Mouse (Mus musculus): ENCODE measurements around the gene Coasy. TPM values are rescaled to one million over a fixed set of nuclear protein-coding genes. Genes with fewer than 3 reads are reported as not detected.

Gene Coasy
- total and polyA plus RNA-seq, 3 experiments, result 15.8 to 22.1 (median 17.5) TPM

- peak overlapping the region; percentile 84 for H3K4me3 ChIP-seq
- no peak for DNase-seq
- under 1% methylated on average over 36 of the region's 36 CpGs for WGBS
- H3K9ac ChIP-seq (ENCODE audit: low read depth, low read length), result peak overlapping the region; percentile 92
- H3K27ac ChIP-seq, result peak overlapping the region; percentile 70
- no peaks in the 10 kb centered on the region for H3K27me3 ChIP-seq (ENCODE audit: control insufficient read depth, insufficient read depth, low read length)
- H3K36me3 ChIP-seq (ENCODE audit: control insufficient read depth, insufficient read depth, low read length), result no peaks in the 10 kb centered on the region
- H3K4me1 ChIP-seq (ENCODE audit: control insufficient read depth, insufficient read depth, low read length), result peaks cover 3% of the 10 kb centered on the region
- H3K79me2 ChIP-seq (replicated peaks; ENCODE audit: control insufficient read depth, insufficient read depth, low read length), result no peaks in the 10 kb centered on the region
- intact Hi-C loops (cut with DNase I), result no loop called here
- TF ChIP-seq EP300 (IDR thresholded peaks at IDR 0.05; ENCODE audit: insufficient read depth, low read depth, low read length), result no peak
- no peak for TF ChIP-seq CTCF (IDR thresholded peaks at IDR 0.05)
- TF ChIP-seq POLR2A (IDR thresholded peaks at IDR 0.05; ENCODE audit: insufficient read depth, low read depth, low read length), result no peak
Measured at GRCm38 (mm10) chr11:101070189-101070527, 12.2 kb upstream of the Coasy start.

GRCm38 (mm10) chr11:101070987-101071386 is 11.4 kb upstream of the Coasy start:
- H3K9ac ChIP-seq (ENCODE audit: low read depth, low read length), result no peak overlapping the region
- H3K27me3 ChIP-seq (ENCODE audit: control insufficient read depth, insufficient read depth, low read length), result no peaks in the 10 kb centered on the region
- no peak overlapping the region for H3K27ac ChIP-seq
- no peaks in the 10 kb centered on the region for H3K36me3 ChIP-seq (ENCODE audit: control insufficient read depth, insufficient read depth, low read length)
- no peak overlapping the region for H3K4me3 ChIP-seq
- intact Hi-C loops (cut with DNase I), result no loop called here
- H3K79me2 ChIP-seq (replicated peaks; ENCODE audit: control insufficient read depth, insufficient read depth, low read length), result no peaks in the 10 kb centered on the region
- no peak for DNase-seq
- H3K4me1 ChIP-seq (ENCODE audit: control insufficient read depth, insufficient read depth, low read length), result peaks cover 3% of the 10 kb centered on the region
- no peak for TF ChIP-seq EP300 (IDR thresholded peaks at IDR 0.05; ENCODE audit: insufficient read depth, low read depth, low read length)
- TF ChIP-seq POLR2A (IDR thresholded peaks at IDR 0.05; ENCODE audit: insufficient read depth, low read depth, low read length), result no peak
- no peak for TF ChIP-seq CTCF (IDR thresholded peaks at IDR 0.05)
- WGBS, result 70% methylated on average over 6 of the region's 6 CpGs

DNA sequence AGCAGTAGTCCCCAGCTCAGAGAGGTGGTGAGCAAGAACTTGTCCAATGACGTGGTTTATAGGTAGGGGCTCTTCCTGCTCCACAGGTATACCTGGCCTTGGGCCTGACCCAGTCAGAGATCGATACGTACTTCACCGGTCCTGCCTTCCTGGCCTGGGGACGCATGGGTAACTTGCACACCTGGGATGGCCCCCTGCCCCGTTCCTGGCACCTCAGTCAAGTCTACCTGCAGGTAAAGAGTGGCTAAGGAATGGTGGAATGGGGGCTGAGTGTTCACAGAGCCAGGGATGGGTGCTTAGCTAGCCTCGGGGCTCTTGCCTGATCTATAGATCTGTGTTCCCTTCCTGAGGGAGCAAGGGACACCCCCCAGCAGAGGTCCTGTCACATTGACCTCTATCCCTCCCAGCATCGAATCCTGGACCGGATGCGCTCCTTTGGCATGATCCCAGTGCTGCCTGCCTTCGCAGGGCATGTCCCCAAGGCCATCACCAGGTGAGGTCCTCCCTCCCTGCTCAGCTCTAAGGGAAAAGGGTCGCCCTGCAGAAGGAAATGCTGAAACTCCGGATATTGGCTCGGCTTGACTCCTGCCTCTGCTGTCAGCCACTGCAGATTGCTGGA is 10.4 kb upstream of the Coasy start:
- no peaks in the 10 kb centered on the region for H3K27me3 ChIP-seq (ENCODE audit: control insufficient read depth, insufficient read depth, low read length)
- H3K27ac ChIP-seq, result no peak overlapping the region
- H3K79me2 ChIP-seq (replicated peaks; ENCODE audit: control insufficient read depth, insufficient read depth, low read length), result no peaks in the 10 kb centered on the region
- 79% methylated on average over 14 of the region's 14 CpGs for WGBS
- TF ChIP-seq CTCF (IDR thresholded peaks at IDR 0.05), result no peak
- no peak for TF ChIP-seq POLR2A (IDR thresholded peaks at IDR 0.05; ENCODE audit: insufficient read depth, low read depth, low read length)
- TF ChIP-seq EP300 (IDR thresholded peaks at IDR 0.05; ENCODE audit: insufficient read depth, low read depth, low read length), result no peak
- DNase-seq, result no peak
- intact Hi-C loops (cut with DNase I), result no loop called here
- no peak overlapping the region for H3K9ac ChIP-seq (ENCODE audit: low read depth, low read length)
- H3K36me3 ChIP-seq (ENCODE audit: control insufficient read depth, insufficient read depth, low read length), result no peaks in the 10 kb centered on the region
- H3K4me1 ChIP-seq (ENCODE audit: control insufficient read depth, insufficient read depth, low read length), result peaks cover 2% of the 10 kb centered on the region
- H3K4me3 ChIP-seq, result no peak overlapping the region

DNA sequence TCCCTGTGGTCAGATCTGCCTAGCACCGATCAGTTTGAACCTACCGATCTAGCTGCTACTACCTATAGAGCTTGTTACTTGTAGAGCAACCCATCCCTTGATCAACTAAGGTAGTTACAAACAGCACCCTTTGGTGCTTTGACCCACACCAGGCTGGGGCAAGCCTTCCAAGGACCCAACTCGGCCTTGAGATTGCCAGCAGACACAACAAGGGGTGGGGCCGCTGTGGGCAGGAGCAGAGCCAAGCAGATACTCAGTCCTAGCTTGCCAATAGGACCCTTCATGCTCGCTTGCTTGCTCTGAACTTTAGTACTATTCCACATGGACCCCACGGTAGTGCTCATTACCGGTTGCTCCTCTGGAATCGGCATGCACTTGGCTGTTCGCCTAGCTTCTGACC is 4.2 kb upstream of the Coasy start, which contains the start of gene Hsd17b1:
Gene Hsd17b1, plus strand, starts transcription at position 291 of the 400 bp plus-strand sequence.
- TF ChIP-seq POLR2A (IDR thresholded peaks at IDR 0.05; ENCODE audit: insufficient read depth, low read depth, low read length) (no peak), CTCF (IDR thresholded peaks at IDR 0.05) (no peak)
- H3K79me2 ChIP-seq (replicated peaks; ENCODE audit: control insufficient read depth, insufficient read depth, low read length), result no peaks in the 10 kb centered on the region
- WGBS, result 77% methylated on average over 9 of the region's 9 CpGs
- no peak within 1 kb of the TSS for H3K4me3 ChIP-seq
- no peaks in the 10 kb centered on the region for H3K36me3 ChIP-seq (ENCODE audit: control insufficient read depth, insufficient read depth, low read length)
- peaks cover 4% of the 10 kb centered on the region for H3K4me1 ChIP-seq (ENCODE audit: control insufficient read depth, insufficient read depth, low read length)
- no peak for DNase-seq
- H3K27me3 ChIP-seq (ENCODE audit: control insufficient read depth, insufficient read depth, low read length), result peaks cover 2% of the 10 kb centered on the region; the same call in 1 of the 2 replicates
- intact Hi-C loops (cut with DNase I), result no loop called here
- H3K9ac ChIP-seq (ENCODE audit: low read depth, low read length), result no peak within 1 kb of the TSS
- no peak within 1 kb of the TSS for H3K27ac ChIP-seq

DNA sequence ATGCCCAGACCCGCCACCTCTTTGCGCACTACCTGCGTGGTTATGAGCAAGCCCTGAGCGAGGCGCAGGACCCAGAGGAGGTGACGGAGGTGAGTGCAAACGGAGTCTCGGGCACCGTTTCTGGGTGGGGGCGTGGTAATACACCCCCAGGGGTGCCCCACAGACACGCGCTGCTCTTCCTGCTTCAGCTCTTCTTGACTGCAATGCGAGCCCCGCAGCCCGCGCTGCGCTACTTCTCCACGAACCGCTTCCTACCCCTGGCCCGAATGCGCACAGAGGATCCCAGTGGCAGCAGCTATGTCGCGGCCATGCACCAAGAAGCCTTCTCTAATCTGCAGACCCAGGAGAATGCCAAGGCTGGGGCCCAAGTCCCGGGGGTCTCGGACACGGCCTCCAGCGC is 2.6 kb upstream of the Coasy start:
- DNase-seq, result no peak
- no peak overlapping the region for H3K27ac ChIP-seq
- no peak overlapping the region for H3K4me3 ChIP-seq
- no peak for TF ChIP-seq EP300 (IDR thresholded peaks at IDR 0.05; ENCODE audit: insufficient read depth, low read depth, low read length)
- TF ChIP-seq POLR2A (IDR thresholded peaks at IDR 0.05; ENCODE audit: insufficient read depth, low read depth, low read length), result no peak
- no peak for TF ChIP-seq CTCF (IDR thresholded peaks at IDR 0.05)
- intact Hi-C loops (cut with DNase I), result no loop called here
- 32% methylated on average over 27 of the region's 27 CpGs for WGBS
- no peaks in the 10 kb centered on the region for H3K79me2 ChIP-seq (replicated peaks; ENCODE audit: control insufficient read depth, insufficient read depth, low read length)
- peaks cover 2% of the 10 kb centered on the region; the same call in 1 of the 2 replicates for H3K27me3 ChIP-seq (ENCODE audit: control insufficient read depth, insufficient read depth, low read length)
- H3K36me3 ChIP-seq (ENCODE audit: control insufficient read depth, insufficient read depth, low read length), result no peaks in the 10 kb centered on the region
- H3K9ac ChIP-seq (ENCODE audit: low read depth, low read length), result no peak overlapping the region
- peaks cover 7% of the 10 kb centered on the region for H3K4me1 ChIP-seq (ENCODE audit: control insufficient read depth, insufficient read depth, low read length)

DNA sequence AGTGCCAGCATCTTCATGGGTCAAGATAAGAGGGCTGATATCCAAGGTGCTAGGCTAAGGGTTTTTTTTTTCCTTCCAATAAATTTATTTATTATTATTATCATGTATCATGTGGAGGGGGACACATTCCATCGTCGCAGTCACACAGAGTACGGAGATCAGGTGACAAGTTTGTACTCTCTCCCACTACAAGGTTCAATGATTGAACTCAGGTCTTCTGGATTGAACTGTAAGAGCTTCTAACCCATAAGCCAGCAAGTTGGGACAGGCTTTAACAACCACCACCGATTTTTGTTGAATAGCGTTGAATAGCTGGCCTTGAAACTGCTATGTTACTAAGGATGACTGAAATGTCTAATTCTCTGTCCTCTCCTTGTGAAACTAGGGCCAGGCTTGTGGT is 1.9 kb upstream of the Coasy start:
- Histone ChIP-seq H3K9ac (ENCODE audit: low read depth, low read length) (no peak overlapping the region), H3K27ac (no peak overlapping the region), H3K27me3 (ENCODE audit: control insufficient read depth, insufficient read depth, low read length) (peaks cover 2% of the 10 kb centered on the region; the same call in 1 of the 2 replicates), H3K36me3 (ENCODE audit: control insufficient read depth, insufficient read depth, low read length) (no peaks in the 10 kb centered on the region), H3K4me1 (ENCODE audit: control insufficient read depth, insufficient read depth, low read length) (peaks cover 7% of the 10 kb centered on the region), H3K4me3 (no peak overlapping the region), H3K79me2 (replicated peaks; ENCODE audit: control insufficient read depth, insufficient read depth, low read length) (no peaks in the 10 kb centered on the region)
- no peak for DNase-seq
- intact Hi-C loops (cut with DNase I), result no loop called here
- TF ChIP-seq POLR2A (IDR thresholded peaks at IDR 0.05; ENCODE audit: insufficient read depth, low read depth, low read length) (no peak), EP300 (IDR thresholded peaks at IDR 0.05; ENCODE audit: insufficient read depth, low read depth, low read length) (no peak), CTCF (IDR thresholded peaks at IDR 0.05) (no peak)
- WGBS, result 87% methylated on average over 5 of the region's 5 CpGs

All from heart, adult 2 months (tissue).